Mouse (Mus musculus) limb, embryonic 14.5 days (tissue): Measurements from ENCODE around the gene Ctrc. TPM values are rescaled to one million over a fixed set of nuclear protein-coding genes. Genes with fewer than 3 reads are reported as not detected.

ENCODE experiments used
- ATAC-seq: fragments of 200-750 bp; cut with Nextera tagmentation; 2 replicates; pipeline ENCODE4 v1.8.0; 2017; ENCODE audit warnings: low read depth, moderate number of reproducible peaks, moderate TSS enrichment; ENCODE audit not compliant: low FRiP score
- DNase-seq: peaks from one replicate; pipeline ENCODE4 v3.0.0-alpha.2; 2015; ENCODE audit warnings: low spot score
- H3K27ac ChIP-seq: fragments of 300-500 bp; sonication (generic); replicated peaks from 2 replicates; pipeline ENCODE4 v1.5.1; 2014; ENCODE audit warnings: low read depth, mild to moderate bottlenecking, low read length, moderate library complexity, mixed read lengths
- H3K27me3 ChIP-seq: fragments of 300-500 bp; sonication (generic); 2 replicates; pipeline ENCODE4 v1.6.1; 2014; ENCODE audit warnings: low read length, mixed read lengths; ENCODE audit not compliant: control insufficient read depth, insufficient read depth
- H3K36me3 ChIP-seq: fragments of 300-500 bp; sonication (generic); 2 replicates; pipeline ENCODE4 v1.6.1; 2014; ENCODE audit warnings: mild to moderate bottlenecking, low read length, moderate library complexity, mixed read lengths; ENCODE audit not compliant: control insufficient read depth, insufficient read depth
- H3K4me1 ChIP-seq: fragments of 300-500 bp; sonication (generic); 2 replicates; pipeline ENCODE4 v1.6.1; 2014; ENCODE audit warnings: antibody characterized with exemption, low read length, mixed read lengths; ENCODE audit not compliant: control insufficient read depth, insufficient read depth
- H3K4me2 ChIP-seq: fragments of 300-500 bp; sonication (generic); replicated peaks from 2 replicates; pipeline ENCODE4 v1.6.1; 2014; ENCODE audit warnings: low read depth, mild to moderate bottlenecking, low read length, moderate library complexity; ENCODE audit not compliant: severe bottlenecking
- H3K4me3 ChIP-seq: fragments of 300-500 bp; sonication (generic); replicated peaks from 2 replicates; pipeline ENCODE4 v1.5.1; 2014; ENCODE audit warnings: low read length
- H3K9ac ChIP-seq: fragments of 300-500 bp; sonication (generic); 2 replicates; pipeline ENCODE4 v1.6.1; 2014; ENCODE audit warnings: mild to moderate bottlenecking, low read depth, low read length, moderate library complexity; ENCODE audit not compliant: severe bottlenecking
- H3K9me3 ChIP-seq: fragments of 300-500 bp; sonication (generic); 2 replicates; pipeline ENCODE4 v1.6.1; 2016; ENCODE audit warnings: low read length; ENCODE audit not compliant: control insufficient read depth
- POLR2A ChIP-seq: fragments of 200-500 bp; IDR thresholded peaks from 2 replicates; pipeline ENCODE4 v1.8.0; 2012; ENCODE audit warnings: inconsistent platforms, mild to moderate bottlenecking, moderate library complexity, borderline replicate concordance; ENCODE audit not compliant: insufficient read depth, insufficient read length; ENCODE audit errors: extremely low read depth
- WGBS: fragments of 180-500 bp; shearing (Covaris S2); extraction: QIAGEN DNeasy Blood & Tissue Kit; methylation state at CpG from one replicate; pipeline ENCODE4 v1.1.7; 2014; 5-methylcytosine and 5-hydroxymethylcytosine counted together
- polyA plus RNA-seq, 2 experiments: library from polyadenylated mRNA; depleted of rRNA in 1 of 2; stranded (reverse) in 1 of 2; unstranded in 1 of 2; fragments of >200 nt; fragmentation: Nextera tagmentation in 1 of 2; extraction: Ambion mirVana in 1 of 2; gene quantifications; 2 replicates each; pipeline versions ENCODE4 v1.2.1 to v1.2.3; 2012 to 2014

Gene Ctrc
- polyA plus RNA-seq, 2 experiments, result not detected

GRCm38 (mm10) chr4:141862867-141863266 is 16.7 kb upstream of the Ctrc start:
- H3K9ac ChIP-seq, result no peak overlapping the region
- H3K27ac ChIP-seq, result no peak overlapping the region
- no peak overlapping the region for H3K4me3 ChIP-seq
- TF ChIP-seq POLR2A, result no peak
- ATAC-seq (no peak), DNase-seq (no peak)
- H3K27me3 ChIP-seq, result no peaks in the 10 kb centered on the region
- peaks cover 15% of the 10 kb centered on the region for H3K4me1 ChIP-seq
- H3K9me3 ChIP-seq, result no peaks in the 10 kb centered on the region
- peaks cover 26% of the 10 kb centered on the region for H3K36me3 ChIP-seq
- no peak overlapping the region for H3K4me2 ChIP-seq
- 80% methylated on average over 5 of the region's 5 CpGs for WGBS

GRCm38 (mm10) chr4:141861591-141862295 is 15.6 kb upstream of the Ctrc start:
- no peak for TF ChIP-seq POLR2A
- DNase-seq (no peak), ATAC-seq (no peak)
- Histone ChIP-seq H3K4me3 (no peak overlapping the region), H3K9me3 (no peaks in the 10 kb centered on the region), H3K27ac (no peak overlapping the region), H3K4me2 (no peak overlapping the region), H3K27me3 (no peaks in the 10 kb centered on the region), H3K4me1 (peaks cover 4% of the 10 kb centered on the region; the same call in 1 of the 2 replicates), H3K36me3 (peaks cover 26% of the 10 kb centered on the region), H3K9ac (no peak overlapping the region)
- WGBS, result 87% methylated on average over 17 of the region's 17 CpGs

GRCm38 (mm10) chr4:141860246-141860841 is 14.2 kb upstream of the Ctrc start:
- H3K27me3 ChIP-seq, result no peaks in the 10 kb centered on the region
- no peaks in the 10 kb centered on the region for H3K4me1 ChIP-seq
- no peak overlapping the region for H3K27ac ChIP-seq
- H3K9ac ChIP-seq, result no peak overlapping the region
- H3K36me3 ChIP-seq, result peaks cover 26% of the 10 kb centered on the region
- DNase-seq, result no peak
- H3K9me3 ChIP-seq, result no peaks in the 10 kb centered on the region
- no peak for TF ChIP-seq POLR2A
- no peak overlapping the region for H3K4me3 ChIP-seq
- no peak overlapping the region for H3K4me2 ChIP-seq
- 65% methylated on average over 19 of the region's 19 CpGs for WGBS
- ATAC-seq, result no peak

GRCm38 (mm10) chr4:141859351-141859750 is 13.2 kb upstream of the Ctrc start:
- H3K4me1 ChIP-seq, result no peaks in the 10 kb centered on the region
- no peaks in the 10 kb centered on the region for H3K27me3 ChIP-seq
- DNase-seq, result no peak
- H3K4me2 ChIP-seq, result no peak overlapping the region
- peaks cover 26% of the 10 kb centered on the region for H3K36me3 ChIP-seq
- TF ChIP-seq POLR2A, result no peak
- no peak overlapping the region for H3K9ac ChIP-seq
- H3K4me3 ChIP-seq, result no peak overlapping the region
- 90% methylated on average over 14 of the region's 14 CpGs for WGBS
- ATAC-seq, result no peak
- no peaks in the 10 kb centered on the region for H3K9me3 ChIP-seq
- H3K27ac ChIP-seq, result no peak overlapping the region

GRCm38 (mm10) chr4:141858501-141858900 is 12.3 kb upstream of the Ctrc start:
- Histone ChIP-seq H3K36me3 (peaks cover 26% of the 10 kb centered on the region), H3K9ac (no peak overlapping the region), H3K4me1 (no peaks in the 10 kb centered on the region), H3K4me2 (no peak overlapping the region), H3K4me3 (no peak overlapping the region), H3K27ac (no peak overlapping the region), H3K9me3 (no peaks in the 10 kb centered on the region), H3K27me3 (no peaks in the 10 kb centered on the region)
- DNase-seq, result no peak
- TF ChIP-seq POLR2A, result no peak
- no peak for ATAC-seq
- 92% methylated on average over 20 of the region's 20 CpGs for WGBS
